Mouse (Mus musculus): Measurements from ENCODE around the gene Krtap12-1. TPM values are rescaled to one million over a fixed set of nuclear protein-coding genes. Genes with fewer than 3 reads are reported as not detected.
"Not testable (repeated sequence)": the region's sequence is repeated elsewhere in the genome, so short reads cannot be mapped to it uniquely, and the experiment has no call there.

Gene Krtap12-1
- not detected in 2 replicates for polyA plus RNA-seq (2011; ENCODE audit: insufficient read length, low read depth, missing spikeins)

GRCm38 (mm10) chr10:77720299-77720698 is at the start of gene Krtap12-1:
Gene Krtap12-1, plus strand, starts transcription at chr10:77720599.
- not testable (repeated sequence) for H3K27ac ChIP-seq (ENCODE audit: insufficient read depth, low read length); H3K4me1 ChIP-seq (ENCODE audit: control insufficient read depth, insufficient read depth, low read length); H3K4me3 ChIP-seq (ENCODE audit: insufficient read depth, low read length)

GRCm38 (mm10) chr10:77670710-77671109 is 49.7 kb upstream of the Krtap12-1 start:
- TF ChIP-seq CTCF (IDR thresholded peaks at IDR 0.05; ENCODE audit: borderline replicate concordance, insufficient read depth, low read length), result no peak
- no peak for TF ChIP-seq POLR2A (IDR thresholded peaks at IDR 0.05; ENCODE audit: low read depth, low read length)
- no peaks in the 10 kb centered on the region for H3K4me1 ChIP-seq (ENCODE audit: control insufficient read depth, insufficient read depth, low read length)
- H3K27ac ChIP-seq (ENCODE audit: insufficient read depth, low read length), result no peak overlapping the region
- H3K4me3 ChIP-seq (ENCODE audit: insufficient read depth, low read length), result no peak overlapping the region

DNA sequence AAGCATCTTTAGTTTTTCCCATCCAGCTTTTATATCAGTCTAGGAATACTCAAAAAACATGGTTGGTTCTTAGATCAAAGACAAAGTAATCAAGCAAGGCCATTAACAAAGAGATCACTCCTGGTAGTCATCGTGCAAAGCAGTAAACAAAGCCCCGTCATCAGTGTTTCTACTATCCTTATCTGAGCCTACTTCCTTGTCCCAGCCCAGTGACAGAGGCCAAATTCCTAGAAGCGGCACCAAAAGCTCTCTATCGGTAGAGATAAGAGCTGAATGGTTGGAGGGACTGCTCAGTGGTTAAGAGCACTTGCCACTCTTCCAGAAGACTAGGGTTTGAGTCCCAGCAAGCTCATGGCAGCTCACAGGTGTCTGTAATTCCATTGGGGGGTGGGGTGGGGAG is 48.9 kb upstream of the Krtap12-1 start:
- no peak for TF ChIP-seq POLR2A (IDR thresholded peaks at IDR 0.05; ENCODE audit: low read depth, low read length)
- Histone ChIP-seq H3K4me1 (ENCODE audit: control insufficient read depth, insufficient read depth, low read length) (no peaks in the 10 kb centered on the region), H3K27ac (ENCODE audit: insufficient read depth, low read length) (no peak overlapping the region), H3K4me3 (ENCODE audit: insufficient read depth, low read length) (no peak overlapping the region)

DNA sequence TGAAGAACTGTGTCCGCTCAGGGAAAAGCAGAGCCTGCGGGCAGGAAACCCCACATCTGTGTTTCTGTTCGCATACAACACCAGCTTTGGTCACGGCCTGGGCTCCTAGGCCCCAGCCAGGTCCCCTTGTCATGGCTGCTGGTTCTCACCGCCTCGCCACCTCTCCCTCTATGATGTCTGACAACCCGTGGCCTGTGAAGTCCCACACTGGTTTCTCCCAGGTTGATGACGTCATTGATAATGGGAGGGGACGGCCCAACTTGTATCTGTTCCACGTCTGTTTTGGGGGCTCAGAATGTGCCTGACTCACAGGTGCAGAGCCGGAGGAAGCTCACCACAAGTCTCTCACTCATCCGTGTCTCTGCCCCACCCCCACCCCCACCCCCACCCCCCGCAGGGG is 46.6 kb upstream of the Krtap12-1 start:
- Histone ChIP-seq H3K27ac (ENCODE audit: insufficient read depth, low read length) (no peak overlapping the region), H3K4me1 (ENCODE audit: control insufficient read depth, insufficient read depth, low read length) (no peaks in the 10 kb centered on the region), H3K4me3 (ENCODE audit: insufficient read depth, low read length) (no peak overlapping the region)
- TF ChIP-seq POLR2A (IDR thresholded peaks at IDR 0.05; ENCODE audit: low read depth, low read length) (no peak), CTCF (IDR thresholded peaks at IDR 0.05; ENCODE audit: borderline replicate concordance, insufficient read depth, low read length) (no peak)

DNA sequence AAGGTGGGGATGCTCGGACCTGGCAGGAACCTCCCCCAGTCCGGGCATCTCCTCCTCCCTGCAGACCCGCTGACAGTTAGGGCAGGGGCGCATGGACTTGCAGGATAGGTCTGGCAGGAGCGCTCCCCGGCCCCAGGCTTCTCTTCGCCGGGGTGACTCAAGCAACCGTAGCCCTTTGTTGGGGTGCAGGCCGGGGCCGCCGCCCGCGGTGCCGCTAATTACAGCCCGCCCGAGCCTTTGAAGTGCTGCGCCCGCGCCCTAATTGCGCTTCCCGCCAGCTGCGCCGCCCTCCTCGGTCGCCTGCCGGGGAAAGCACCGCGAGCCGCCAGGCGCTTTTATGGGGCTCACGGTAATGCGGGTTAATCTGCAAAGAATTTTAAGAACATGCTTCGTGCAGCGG is 42.8 kb upstream of the Krtap12-1 start:
- Histone ChIP-seq H3K4me1 (ENCODE audit: control insufficient read depth, insufficient read depth, low read length) (no peaks in the 10 kb centered on the region), H3K4me3 (ENCODE audit: insufficient read depth, low read length) (no peak overlapping the region), H3K27ac (ENCODE audit: insufficient read depth, low read length) (no peak overlapping the region)
- no peak for TF ChIP-seq CTCF (IDR thresholded peaks at IDR 0.05; ENCODE audit: borderline replicate concordance, insufficient read depth, low read length)

GRCm38 (mm10) chr10:77682994-77683393 is 37.4 kb upstream of the Krtap12-1 start:
- TF ChIP-seq CTCF (IDR thresholded peaks at IDR 0.05; ENCODE audit: borderline replicate concordance, insufficient read depth, low read length), result no peak
- no peak for TF ChIP-seq POLR2A (IDR thresholded peaks at IDR 0.05; ENCODE audit: low read depth, low read length)
- H3K27ac ChIP-seq (ENCODE audit: insufficient read depth, low read length), result no peak overlapping the region
- no peak overlapping the region for H3K4me3 ChIP-seq (ENCODE audit: insufficient read depth, low read length)
- H3K4me1 ChIP-seq (ENCODE audit: control insufficient read depth, insufficient read depth, low read length), result no peaks in the 10 kb centered on the region

DNA sequence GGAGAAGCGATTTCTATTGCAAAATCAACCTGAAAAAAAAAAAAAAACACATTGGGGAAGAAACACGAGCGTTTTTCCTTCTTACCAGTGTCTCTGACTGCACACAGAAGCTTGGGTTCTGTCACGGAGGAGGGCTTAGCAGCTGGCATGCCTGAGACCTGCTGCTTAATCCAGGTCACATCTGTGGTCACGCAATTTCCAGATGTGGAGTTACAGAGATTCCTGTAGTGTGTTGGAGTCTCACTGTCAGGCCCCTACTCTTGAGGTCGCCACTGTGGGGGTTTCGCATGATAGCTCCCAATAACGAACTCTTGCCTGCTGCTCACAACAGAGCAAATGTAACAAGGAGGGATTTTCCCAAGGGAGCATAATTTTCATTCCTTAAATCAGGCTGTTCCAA is 36.2 kb upstream of the Krtap12-1 start:
- TF ChIP-seq POLR2A (IDR thresholded peaks at IDR 0.05; ENCODE audit: low read depth, low read length) (no peak), CTCF (IDR thresholded peaks at IDR 0.05; ENCODE audit: borderline replicate concordance, insufficient read depth, low read length) (no peak)
- no peaks in the 10 kb centered on the region for H3K4me1 ChIP-seq (ENCODE audit: control insufficient read depth, insufficient read depth, low read length)

GRCm38 (mm10) chr10:77685895-77686664 is 34.3 kb upstream of the Krtap12-1 start, which contains the start of gene Tspear:
Gene Tspear, plus strand, starts transcription at chr10:77686569.
- Histone ChIP-seq H3K4me1 (ENCODE audit: control insufficient read depth, insufficient read depth, low read length) (no peaks in the 10 kb centered on the region), H3K4me3 (ENCODE audit: insufficient read depth, low read length) (no peak within 1 kb of the TSS), H3K27ac (ENCODE audit: insufficient read depth, low read length) (no peak within 1 kb of the TSS)
- TF ChIP-seq CTCF (IDR thresholded peaks at IDR 0.05; ENCODE audit: borderline replicate concordance, insufficient read depth, low read length) (no peak), POLR2A (IDR thresholded peaks at IDR 0.05; ENCODE audit: low read depth, low read length) (no peak)

More for the DNA sequence above, 36.2 kb upstream of the Krtap12-1 start:
- Histone ChIP-seq H3K27ac (ENCODE audit: insufficient read depth, low read length) (no peak overlapping the region), H3K4me3 (ENCODE audit: insufficient read depth, low read length) (no peak overlapping the region)

DNA sequence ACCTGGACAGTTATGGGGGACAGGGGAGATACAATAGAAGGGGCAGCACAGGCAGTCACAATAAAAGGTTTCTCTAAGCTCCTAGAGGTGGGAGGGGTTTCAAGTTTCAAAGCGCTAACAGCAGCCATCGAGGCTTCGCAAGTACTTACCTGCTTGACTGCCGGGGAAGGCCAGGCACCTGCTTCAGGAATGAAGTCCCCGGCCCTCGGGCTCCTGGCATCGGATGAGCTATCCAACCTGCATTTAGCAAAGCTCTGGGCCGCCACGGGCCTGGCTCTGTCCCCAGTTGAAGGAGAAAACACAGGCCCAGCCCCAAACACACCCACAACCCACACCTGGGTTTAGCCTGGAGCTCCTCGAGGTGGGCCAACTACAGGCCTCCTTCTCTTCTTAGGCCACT is 33.4 kb upstream of the Krtap12-1 start:
- Histone ChIP-seq H3K4me1 (ENCODE audit: control insufficient read depth, insufficient read depth, low read length) (no peaks in the 10 kb centered on the region), H3K4me3 (ENCODE audit: insufficient read depth, low read length) (no peak overlapping the region), H3K27ac (ENCODE audit: insufficient read depth, low read length) (no peak overlapping the region)
- TF ChIP-seq POLR2A (IDR thresholded peaks at IDR 0.05; ENCODE audit: low read depth, low read length) (no peak), CTCF (IDR thresholded peaks at IDR 0.05; ENCODE audit: borderline replicate concordance, insufficient read depth, low read length) (no peak)

- H3K4me1 ChIP-seq (ENCODE audit: control insufficient read depth, insufficient read depth, low read length); H3K4me3 ChIP-seq (ENCODE audit: insufficient read depth, low read length); H3K27ac ChIP-seq (ENCODE audit: insufficient read depth, low read length): not testable (repeated sequence)
Measured at GRCm38 (mm10) chr10:77690356-77690807, 30.0 kb upstream of the Krtap12-1 start, which contains the start of gene Gm19402. Gene Gm19402, minus strand, starts transcription at chr10:77690757.

- H3K27ac ChIP-seq (ENCODE audit: insufficient read depth, low read length), result no peak within 1 kb of the TSS
- TF ChIP-seq POLR2A (IDR thresholded peaks at IDR 0.05; ENCODE audit: low read depth, low read length), result no peak
- TF ChIP-seq CTCF (IDR thresholded peaks at IDR 0.05; ENCODE audit: borderline replicate concordance, insufficient read depth, low read length), result no peak
- H3K4me3 ChIP-seq (ENCODE audit: insufficient read depth, low read length), result no peak within 1 kb of the TSS
- no peaks in the 10 kb centered on the region for H3K4me1 ChIP-seq (ENCODE audit: control insufficient read depth, insufficient read depth, low read length)
Measured at GRCm38 (mm10) chr10:77697133-77697532, 23.3 kb upstream of the Krtap12-1 start, which contains the start of gene Gm9508. Gene Gm9508, minus strand, starts transcription at chr10:77697233.

All from embryonic fibroblast, embryonic 13.5 days (primary cell).